Mouse (Mus musculus): ENCODE measurements at regions not wholly inside any gene's neighbourhood (a gene's known extent, or its start where the extent isn't known, plus 50 kb on each side); places are given as distances from the start of the nearest gene placed in this dataset.

GRCm38 (mm10) chr13:30045225-30045624 is 59.4 kb upstream of the E2f3 start:
- TF ChIP-seq CTCF (IDR thresholded peaks at IDR 0.05; ENCODE audit: low read depth, low read length) (no peak), POLR2A (IDR thresholded peaks at IDR 0.05; ENCODE audit: borderline replicate concordance, low read depth, low read length) (no peak)
- Histone ChIP-seq H3K4me1 (ENCODE audit: control insufficient read depth, insufficient read depth, low read length) (peaks cover 19% of the 10 kb centered on the region), H3K27ac (ENCODE audit: insufficient read depth, low read depth, low read length) (no peak overlapping the region), H3K4me3 (ENCODE audit: insufficient read depth, low read length) (no peak overlapping the region)

DNA sequence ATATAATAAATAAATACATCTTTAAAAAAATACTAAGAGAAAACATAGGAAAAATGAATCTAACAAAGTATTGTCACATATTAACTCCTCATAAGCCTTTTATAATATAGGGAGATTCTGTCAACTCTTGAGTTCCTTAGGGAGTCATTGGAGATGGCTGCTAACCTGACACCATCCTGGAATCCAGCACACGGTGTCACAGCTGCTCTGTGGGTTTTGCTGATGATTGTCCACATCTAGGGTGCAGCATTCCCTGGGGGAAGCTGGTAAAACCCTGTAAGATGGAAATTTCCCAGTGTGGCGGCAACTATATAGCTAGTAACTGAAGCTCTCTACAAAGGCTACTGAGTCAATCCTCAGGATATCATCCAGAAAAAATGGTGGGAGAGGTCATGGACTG is 58.9 kb upstream of the E2f3 start:
- H3K4me3 ChIP-seq (ENCODE audit: insufficient read depth, low read length) = no peak overlapping the region
- TF ChIP-seq CTCF (IDR thresholded peaks at IDR 0.05; ENCODE audit: low read depth, low read length) = no peak
- no peak for TF ChIP-seq POLR2A (IDR thresholded peaks at IDR 0.05; ENCODE audit: borderline replicate concordance, low read depth, low read length)
- H3K4me1 ChIP-seq (ENCODE audit: control insufficient read depth, insufficient read depth, low read length) = peaks cover 19% of the 10 kb centered on the region
- no peak overlapping the region for H3K27ac ChIP-seq (ENCODE audit: insufficient read depth, low read depth, low read length)

GRCm38 (mm10) chr13:30042689-30043320 is 56.9 kb upstream of the E2f3 start:
- peaks cover 19% of the 10 kb centered on the region for H3K4me1 ChIP-seq (ENCODE audit: control insufficient read depth, insufficient read depth, low read length)
- H3K4me3 ChIP-seq (ENCODE audit: insufficient read depth, low read length) = no peak overlapping the region
- 0 out of 2 replicates have a peak overlapping the region, but pooled peaks have one; percentile 24 for H3K27ac ChIP-seq (ENCODE audit: insufficient read depth, low read depth, low read length)
- no peak for TF ChIP-seq POLR2A (IDR thresholded peaks at IDR 0.05; ENCODE audit: borderline replicate concordance, low read depth, low read length)
- no peak for TF ChIP-seq CTCF (IDR thresholded peaks at IDR 0.05; ENCODE audit: low read depth, low read length)

GRCm38 (mm10) chr13:30041501-30042295 is 55.8 kb upstream of the E2f3 start:
- H3K27ac ChIP-seq (ENCODE audit: insufficient read depth, low read depth, low read length) = no peak overlapping the region
- no peak for TF ChIP-seq CTCF (IDR thresholded peaks at IDR 0.05; ENCODE audit: low read depth, low read length)
- no peak for TF ChIP-seq POLR2A (IDR thresholded peaks at IDR 0.05; ENCODE audit: borderline replicate concordance, low read depth, low read length)
- peaks cover 19% of the 10 kb centered on the region for H3K4me1 ChIP-seq (ENCODE audit: control insufficient read depth, insufficient read depth, low read length)
- no peak overlapping the region for H3K4me3 ChIP-seq (ENCODE audit: insufficient read depth, low read length)

GRCm38 (mm10) chr13:30040288-30040687 is 54.4 kb upstream of the E2f3 start:
- Histone ChIP-seq H3K27ac (ENCODE audit: insufficient read depth, low read depth, low read length) (no peak overlapping the region), H3K4me3 (ENCODE audit: insufficient read depth, low read length) (no peak overlapping the region), H3K4me1 (ENCODE audit: control insufficient read depth, insufficient read depth, low read length) (peaks cover 19% of the 10 kb centered on the region)
- TF ChIP-seq POLR2A (IDR thresholded peaks at IDR 0.05; ENCODE audit: borderline replicate concordance, low read depth, low read length) = no peak
- no peak for TF ChIP-seq CTCF (IDR thresholded peaks at IDR 0.05; ENCODE audit: low read depth, low read length)

- TF ChIP-seq POLR2A (IDR thresholded peaks at IDR 0.05; ENCODE audit: borderline replicate concordance, low read depth, low read length) (no peak), CTCF (IDR thresholded peaks at IDR 0.05; ENCODE audit: low read depth, low read length) (no peak)
- Histone ChIP-seq H3K27ac (ENCODE audit: insufficient read depth, low read depth, low read length) (no peak overlapping the region), H3K4me1 (ENCODE audit: control insufficient read depth, insufficient read depth, low read length) (peaks cover 19% of the 10 kb centered on the region), H3K4me3 (ENCODE audit: insufficient read depth, low read length) (no peak overlapping the region)
Measured at GRCm38 (mm10) chr13:30039791-30040190, 53.9 kb upstream of the E2f3 start.

GRCm38 (mm10) chr13:30036561-30036960 is 50.7 kb upstream of the E2f3 start:
- Histone ChIP-seq H3K4me1 (ENCODE audit: control insufficient read depth, insufficient read depth, low read length) (peaks cover 6% of the 10 kb centered on the region), H3K4me3 (ENCODE audit: insufficient read depth, low read length) (no peak overlapping the region), H3K27ac (ENCODE audit: insufficient read depth, low read depth, low read length) (no peak overlapping the region)
- TF ChIP-seq CTCF (IDR thresholded peaks at IDR 0.05; ENCODE audit: low read depth, low read length) = no peak
- no peak for TF ChIP-seq POLR2A (IDR thresholded peaks at IDR 0.05; ENCODE audit: borderline replicate concordance, low read depth, low read length)

DNA sequence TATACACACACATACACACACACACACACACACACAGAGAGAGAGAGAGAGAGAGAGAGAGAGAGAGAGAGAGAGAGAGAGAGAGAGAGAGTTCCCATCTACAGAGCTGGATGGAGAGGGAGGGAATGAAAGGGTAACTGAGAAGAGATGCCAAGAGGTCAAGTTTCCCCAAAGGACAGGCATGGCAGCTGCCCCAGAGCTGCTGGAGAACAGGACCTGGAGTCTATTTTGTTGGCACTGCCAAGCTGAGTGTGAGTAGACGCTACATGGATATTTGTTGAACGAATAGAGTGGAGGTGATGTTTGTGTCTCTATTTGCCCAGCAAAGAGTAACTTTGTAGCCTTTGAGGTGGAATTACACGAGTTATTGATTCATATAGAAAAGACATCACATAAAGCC is 50.2 kb upstream of the E2f3 start:
- Histone ChIP-seq H3K27ac (ENCODE audit: insufficient read depth, low read depth, low read length) (no peak overlapping the region), H3K4me3 (ENCODE audit: insufficient read depth, low read length) (no peak overlapping the region), H3K4me1 (ENCODE audit: control insufficient read depth, insufficient read depth, low read length) (peaks cover 3% of the 10 kb centered on the region)
- TF ChIP-seq POLR2A (IDR thresholded peaks at IDR 0.05; ENCODE audit: borderline replicate concordance, low read depth, low read length) = no peak
- no peak for TF ChIP-seq CTCF (IDR thresholded peaks at IDR 0.05; ENCODE audit: low read depth, low read length)
